ENCODE assay signal across 7 mouse cellular contexts in genomic region chr1:177445461-177446130, GRCm38 (mm10). TPM values are rescaled to one million over a fixed set of nuclear protein-coding genes. Genes with fewer than 3 reads are reported as not detected.
DNase-seq lines count a peak whose midpoint lies in the region; ATAC-seq and TF ChIP-seq lines count a peak whose summit lies in the region.

No protein-coding gene starts in this region.

- no peak overlapping the region for H3K27ac ChIP-seq in liver, postnatal 0 days (ENCODE audit: low read depth)
- H3K27ac ChIP-seq in forebrain, embryonic 10.5 days: peak overlapping the region; percentile 98
- no peak overlapping the region for H3K27ac ChIP-seq in limb, embryonic 15.5 days
- H3K27ac ChIP-seq in stomach, embryonic 16.5 days (ENCODE audit: low read length): no peak overlapping the region

- DNase-seq in liver, postnatal 0 days: no peak
- no peak for DNase-seq in liver
- DNase-seq in forebrain, embryonic 10.5 days (ENCODE audit: extremely low spot score, low spot score): no peak
- no peak for DNase-seq in adrenal gland, adult 8-10 months

- H3K36me3 ChIP-seq in liver, postnatal 0 days (replicated peaks; ENCODE audit: insufficient read depth, low read length): peaks cover 15% of the 10 kb centered on the region
- peaks cover 22% of the 10 kb centered on the region for H3K36me3 ChIP-seq in forebrain, embryonic 10.5 days (replicated peaks)
- peaks cover 12% of the 10 kb centered on the region for H3K36me3 ChIP-seq in limb, embryonic 15.5 days
- peaks cover 7% of the 10 kb centered on the region for H3K36me3 ChIP-seq in stomach, embryonic 16.5 days (ENCODE audit: control insufficient read depth, insufficient read depth, low read length)

- ATAC-seq in liver, postnatal 0 days: no peak
- ATAC-seq in limb, embryonic 15.5 days (ENCODE audit: insufficient number of reproducible peaks, low FRiP score, low TSS enrichment, low read depth): no peak
- no peak for ATAC-seq in stomach, embryonic 16.5 days (ENCODE audit: insufficient read depth, low FRiP score)
- ATAC-seq in inflammation-experienced regulatory T-cells, adult 6 months: no peak

- H3K27me3 ChIP-seq in liver, postnatal 0 days (ENCODE audit: insufficient read depth, low read length): no peaks in the 10 kb centered on the region
- no peaks in the 10 kb centered on the region for H3K27me3 ChIP-seq in forebrain, embryonic 10.5 days (ENCODE audit: poor library complexity, severe bottlenecking)
- no peaks in the 10 kb centered on the region for H3K27me3 ChIP-seq in limb, embryonic 15.5 days
- H3K27me3 ChIP-seq in stomach, embryonic 16.5 days (ENCODE audit: control insufficient read depth, insufficient read depth, low read length): no peaks in the 10 kb centered on the region

- H3K4me3 ChIP-seq in liver, postnatal 0 days (ENCODE audit: low read depth, low read length): no peak overlapping the region
- H3K4me3 ChIP-seq in forebrain, embryonic 10.5 days: peak overlapping the region; percentile 94
- peak overlapping the region; percentile 11; the same call in 1 of the 2 replicates for H3K4me3 ChIP-seq in limb, embryonic 15.5 days
- 0 out of 2 replicates have a peak overlapping the region, but pooled peaks have one; percentile 1 for H3K4me3 ChIP-seq in stomach, embryonic 16.5 days (replicated peaks; ENCODE audit: low read length)

- TF ChIP-seq EP300 in liver, postnatal 0 days (IDR thresholded peaks at IDR 0.05; ENCODE audit: low read depth): no peak

- H3K9me3 ChIP-seq in liver, postnatal 0 days (ENCODE audit: low read length): no peaks in the 10 kb centered on the region
- H3K9me3 ChIP-seq in forebrain, embryonic 10.5 days: no peaks in the 10 kb centered on the region
- no peaks in the 10 kb centered on the region for H3K9me3 ChIP-seq in limb, embryonic 15.5 days
- H3K9me3 ChIP-seq in stomach, embryonic 16.5 days (replicated peaks; ENCODE audit: control insufficient read depth, low read length): no peaks in the 10 kb centered on the region

- H3K4me2 ChIP-seq in liver, postnatal 0 days (ENCODE audit: low read depth, low read length): peak overlapping the region; percentile 92
- no peak overlapping the region for H3K4me2 ChIP-seq in limb, embryonic 15.5 days
- peak overlapping the region; percentile 34 for H3K4me2 ChIP-seq in stomach, embryonic 16.5 days (ENCODE audit: low read depth, low read length)

- no peak overlapping the region for H3K9ac ChIP-seq in liver, postnatal 0 days (replicated peaks)
- H3K9ac ChIP-seq in limb, embryonic 15.5 days: no peak overlapping the region
- no peak overlapping the region for H3K9ac ChIP-seq in stomach, embryonic 16.5 days (ENCODE audit: low read length)

- H3K4me1 ChIP-seq in liver, postnatal 0 days (ENCODE audit: insufficient read depth): peaks cover 20% of the 10 kb centered on the region
- H3K4me1 ChIP-seq in forebrain, embryonic 10.5 days: peaks cover 80% of the 10 kb centered on the region
- H3K4me1 ChIP-seq in limb, embryonic 15.5 days: peaks cover 43% of the 10 kb centered on the region
- H3K4me1 ChIP-seq in stomach, embryonic 16.5 days (ENCODE audit: control insufficient read depth, insufficient read depth, low read length): peaks cover 12% of the 10 kb centered on the region

- TF ChIP-seq CTCF in liver, postnatal 0 days (IDR thresholded peaks at IDR 0.05; ENCODE audit: low read depth): no peak

- 51% methylated on average over 7 of the region's 7 CpGs for WGBS in liver, postnatal 0 days (ENCODE audit: insufficient replicate concordance)
- WGBS in forebrain, embryonic 10.5 days: 30% methylated on average over 7 of the region's 7 CpGs
- WGBS in limb, embryonic 15.5 days: 60% methylated on average over 7 of the region's 7 CpGs
- 56% methylated on average over 7 of the region's 7 CpGs for WGBS in stomach, embryonic 16.5 days

RNA-seq across cellular contexts. Expression of gene Zbtb18, which starts 3.4 kb away (rescaled TPM):
- polyA plus RNA-seq in liver, postnatal 0 days (2015; fragmentation: Nextera tagmentation; extraction: Ambion mirVana): 1.5 TPM in 2 replicates
- polyA plus RNA-seq in forebrain, embryonic 10.5 days (2016; fragmentation: Nextera tagmentation; extraction: Ambion mirVana): 2.1 and 3.0 TPM in 2 replicates
- 1.8 and 3.5 TPM in 2 replicates for polyA plus RNA-seq in limb, embryonic 15.5 days (2015; fragmentation: Nextera tagmentation; extraction: Ambion mirVana)
- 1.6 and 2.0 TPM in 2 replicates for polyA plus RNA-seq in stomach, embryonic 16.5 days (2015; fragmentation: Nextera tagmentation; extraction: Ambion mirVana)
- 10 to 100 TPM; 16.0 to 25.7 (median 20.7) TPM for total RNA-seq in adrenal gland, adult 8-10 months (2022)
- polyA plus RNA-seq in inflammation-experienced regulatory T-cells, adult 6 months (2017; shearing (Covaris generic)): 1 to 10 TPM in 2 of 3 experiments, under 1 TPM in 1; 0.63 to 3.9 (median 2.1) TPM
